Mouse (Mus musculus) A20 (cell line): Measurements from ENCODE around the gene Mapkapk3.
A peak's percentile ranks its signal among the peaks of the same experiment; 100 is the strongest.

Experiments used
- DNase-seq: peaks from one replicate; pipeline ENCODE4 v3.0.0-alpha.2; 2011; ENCODE audit warnings: low read depth, low spot score

Mapkapk3 gene

DNA sequence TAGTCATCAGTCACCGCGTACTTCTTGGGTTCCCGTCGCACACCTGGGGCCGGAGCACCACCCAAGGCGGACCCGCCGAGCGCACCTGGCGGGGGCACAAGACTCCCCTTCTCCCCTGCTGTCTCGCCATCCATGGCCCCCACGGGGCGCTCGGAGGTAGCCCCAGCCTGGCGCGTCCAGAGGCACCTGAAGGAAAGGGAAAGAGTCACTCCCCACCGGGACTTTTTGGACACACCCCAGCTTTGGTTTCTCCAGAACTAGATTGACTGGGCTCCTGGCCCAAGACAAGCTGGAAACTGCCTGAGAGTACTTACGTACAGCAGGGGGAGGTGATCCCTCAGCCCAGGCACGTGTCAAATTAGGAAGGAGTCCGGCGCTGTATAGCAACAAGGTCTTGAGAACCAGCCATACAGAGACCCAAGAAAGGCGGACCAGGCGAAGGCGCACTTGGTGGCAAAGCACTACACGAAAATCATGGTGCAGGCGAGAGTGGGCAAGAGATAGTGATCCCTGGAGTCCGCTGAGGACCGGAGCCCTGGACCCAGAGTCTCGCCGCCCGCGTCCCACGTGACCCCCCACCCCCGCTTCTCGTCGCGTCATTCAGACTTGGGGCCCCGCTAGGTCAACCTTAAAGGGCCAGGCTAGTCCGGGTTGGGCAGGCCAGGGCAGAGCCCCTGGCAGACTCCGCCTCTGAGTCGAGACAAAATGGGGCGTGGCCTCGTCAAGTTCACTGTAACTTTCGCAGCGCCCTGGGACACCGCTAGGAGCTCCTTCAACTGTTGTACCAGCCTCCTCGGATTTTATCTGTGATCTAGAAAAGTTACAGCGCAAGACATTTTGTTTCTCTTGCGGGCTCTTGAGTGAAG, at the start of gene Mapkapk3:
TSS of gene Mapkapk3 (minus strand) at position 667 of the 866 bp plus-strand sequence.
- DNase-seq, result peak; percentile 85

DNA sequence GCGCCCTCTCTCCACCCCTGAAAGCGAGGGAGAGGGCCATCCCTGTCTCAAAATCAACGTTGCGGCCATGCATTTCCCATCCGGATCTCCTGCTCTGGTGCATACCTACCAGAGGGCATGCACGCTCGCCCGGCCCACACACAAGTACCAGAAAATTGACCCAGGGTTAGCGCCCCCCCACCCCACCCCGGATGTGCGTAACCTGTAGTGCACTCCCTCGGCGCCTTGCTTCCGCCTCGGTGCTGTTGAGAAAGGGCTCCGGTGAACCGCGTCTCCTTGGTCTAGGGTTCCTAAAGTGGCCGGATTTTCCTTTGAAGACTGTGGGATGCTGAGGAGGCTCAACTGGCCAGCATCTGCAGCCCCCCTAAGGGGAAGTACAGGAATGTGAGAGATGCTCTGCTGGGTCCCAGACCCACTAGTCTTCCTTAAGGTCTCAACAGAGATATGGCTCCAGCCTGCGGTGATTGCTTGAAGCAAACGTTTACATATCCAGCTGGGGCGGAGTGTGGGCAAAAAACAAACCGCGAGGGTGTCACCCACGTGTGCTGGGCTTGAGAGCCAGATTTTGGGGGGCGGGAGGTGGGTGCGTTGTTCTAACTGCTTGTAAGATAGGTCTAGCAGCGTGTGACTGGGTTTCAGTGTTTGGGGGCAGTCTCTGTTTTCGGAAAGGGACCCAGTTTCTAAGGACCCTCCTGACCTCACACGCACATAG, 48.7 kb upstream of the Mapkapk3 start, which contains the start of gene Hemk1:
TSS of gene Hemk1 (minus strand) at position 179 of the 712 bp plus-strand sequence.
- DNase-seq, result peak; percentile 92

DNA sequence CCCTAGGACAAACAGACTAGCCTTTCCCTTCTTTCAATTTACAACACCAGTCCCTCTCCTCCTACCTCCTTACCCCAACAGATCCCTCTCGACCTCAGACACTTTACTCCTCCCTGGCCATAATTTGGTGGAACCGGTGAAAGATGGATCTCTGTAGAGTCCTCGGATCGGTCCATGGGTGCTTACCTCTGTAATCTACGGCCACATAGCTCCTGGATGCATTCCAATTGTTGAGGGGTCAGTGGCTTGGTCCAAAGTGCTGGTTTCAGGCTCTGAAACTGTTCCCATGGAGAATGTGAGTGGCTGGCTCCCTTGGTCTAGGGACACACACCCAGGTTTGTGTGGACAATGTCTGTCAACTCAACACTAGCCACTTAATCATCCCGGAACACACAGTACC, 46.7 kb upstream of the Mapkapk3 start:
- DNase-seq, result no peak

DNA sequence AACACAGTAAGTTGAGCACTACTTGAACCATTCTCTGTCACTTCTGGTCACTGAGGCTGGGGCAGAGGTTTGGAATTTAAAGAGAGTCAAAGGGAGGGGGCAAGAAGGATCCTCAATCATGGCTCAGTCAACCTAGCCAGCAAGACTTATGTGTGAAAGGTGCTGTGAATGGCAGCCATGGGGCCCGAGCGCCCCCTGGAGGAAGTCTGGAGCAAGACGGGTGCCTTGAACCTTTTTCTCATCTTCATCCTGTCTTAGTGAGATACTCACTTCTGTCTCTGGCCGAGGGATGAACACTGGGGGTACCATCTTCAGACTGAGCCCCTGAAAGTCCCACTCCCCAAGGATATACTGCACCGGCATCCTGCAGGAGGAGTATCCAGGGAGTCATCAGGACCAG, 46.2 kb upstream of the Mapkapk3 start:
- peak; percentile 71 for DNase-seq

DNA sequence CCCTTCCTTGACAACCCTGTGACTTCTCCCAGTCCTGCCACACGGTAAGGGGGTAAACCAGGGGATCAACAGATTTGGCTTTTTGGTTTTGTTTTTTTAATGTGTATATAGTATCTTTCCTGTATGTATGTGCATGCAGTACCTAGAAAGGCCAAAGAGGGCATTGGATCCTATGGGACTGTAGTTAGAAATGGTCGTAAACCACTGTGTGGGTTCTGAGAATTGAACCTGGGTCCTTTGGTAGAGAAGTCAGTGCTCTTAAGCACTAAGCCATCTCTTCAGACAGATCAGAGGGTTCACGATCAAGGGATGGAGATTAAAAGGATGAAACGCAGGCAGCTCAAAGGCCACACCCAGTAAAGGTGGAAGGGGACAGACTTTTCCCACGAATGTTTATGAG, 45.4 kb upstream of the Mapkapk3 start:
- no peak for DNase-seq

DNA sequence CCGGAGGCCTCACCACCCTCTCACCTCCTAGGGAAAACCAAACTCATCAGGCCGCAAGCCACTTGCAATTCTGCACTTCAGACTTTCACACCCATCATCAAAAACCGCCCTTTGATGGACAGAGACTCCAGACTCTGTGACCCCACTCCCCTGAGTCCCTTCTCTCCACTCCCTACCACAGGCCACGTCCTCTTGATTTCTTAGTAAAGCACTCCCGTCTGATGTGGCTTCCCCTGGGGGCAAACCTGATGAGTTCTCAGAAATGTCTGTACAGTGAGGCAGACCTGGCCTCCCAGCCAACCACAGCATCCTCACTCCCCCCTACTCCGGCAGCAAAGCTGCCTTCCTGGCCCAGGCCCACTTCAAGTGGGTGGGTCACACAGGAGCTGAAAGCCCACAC, 44.7 kb upstream of the Mapkapk3 start:
- no peak for DNase-seq

DNA sequence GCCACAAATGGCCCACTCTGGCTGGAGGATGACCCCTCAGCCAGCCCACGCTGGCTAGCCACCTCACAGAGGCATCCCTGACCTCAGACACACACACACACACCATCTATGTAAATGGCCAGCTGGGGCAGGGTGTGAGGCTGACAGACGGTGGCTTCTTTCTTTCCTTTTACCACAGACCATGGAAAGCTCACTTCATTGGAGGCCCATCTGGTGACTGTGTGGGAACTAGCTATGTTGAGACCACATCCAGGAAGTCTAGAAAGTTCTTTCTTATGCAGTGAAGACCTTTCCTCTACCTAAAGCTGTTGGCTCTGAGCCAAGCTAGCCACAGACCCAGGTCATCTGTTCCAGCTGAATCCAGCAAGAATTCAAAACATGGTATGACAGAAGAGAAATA, 44.0 kb upstream of the Mapkapk3 start:
- DNase-seq, result no peak

DNA sequence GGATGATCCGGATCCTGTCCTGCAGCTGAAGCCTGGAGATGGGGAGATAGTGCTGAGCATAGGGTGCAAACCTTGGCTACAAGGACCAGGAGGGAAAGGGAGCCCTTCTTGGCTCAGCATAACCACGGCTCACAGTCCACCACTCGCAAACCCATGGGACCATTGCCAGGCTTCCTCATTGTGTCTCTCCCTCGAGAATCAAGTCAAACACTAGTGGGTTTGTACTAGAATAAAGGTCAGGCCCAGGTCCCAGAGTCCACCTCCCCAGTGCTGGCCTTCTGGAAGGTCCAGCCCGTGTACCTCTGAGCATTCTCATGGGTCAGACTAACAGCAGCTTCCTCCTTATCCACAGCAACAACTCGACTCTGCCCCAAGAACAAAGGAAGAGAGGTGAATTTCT, 41.1 kb upstream of the Mapkapk3 start:
- no peak for DNase-seq

DNA sequence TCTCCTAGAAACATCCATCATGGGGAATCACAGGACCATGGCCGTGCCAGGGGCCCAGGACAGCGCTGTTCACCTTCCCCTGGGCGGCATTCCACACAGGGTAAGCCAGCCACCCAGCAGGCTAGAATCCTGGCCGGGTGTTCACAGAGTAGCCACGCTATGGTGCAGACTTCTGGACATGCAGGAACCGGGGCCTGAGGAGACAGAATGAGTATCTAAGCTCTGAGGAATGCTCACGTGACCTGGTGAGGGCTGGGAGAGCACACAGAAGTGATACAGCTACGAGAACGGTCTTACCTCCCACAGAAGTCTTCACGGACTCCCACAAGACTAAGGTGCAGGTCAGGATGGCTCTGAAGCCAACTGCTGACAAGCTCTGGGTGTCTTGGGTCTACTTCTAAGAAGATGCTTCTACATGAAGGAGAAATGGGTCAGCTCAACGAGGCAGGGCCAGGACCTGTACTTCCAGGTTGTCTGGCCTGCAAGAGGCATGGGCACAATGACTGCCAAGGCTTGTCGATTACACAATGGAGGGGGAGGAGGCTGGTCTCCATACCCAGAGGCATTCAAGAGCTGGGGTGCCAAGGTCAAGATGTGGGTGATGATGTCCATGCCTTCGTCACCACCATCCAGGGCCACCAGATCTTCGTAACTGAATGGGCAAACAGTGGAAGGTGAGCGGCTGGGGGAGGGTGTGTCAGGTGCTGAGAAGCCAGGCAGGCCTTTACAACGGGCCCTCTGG, 38.4 kb upstream of the Mapkapk3 start:
- no peak for DNase-seq

DNA sequence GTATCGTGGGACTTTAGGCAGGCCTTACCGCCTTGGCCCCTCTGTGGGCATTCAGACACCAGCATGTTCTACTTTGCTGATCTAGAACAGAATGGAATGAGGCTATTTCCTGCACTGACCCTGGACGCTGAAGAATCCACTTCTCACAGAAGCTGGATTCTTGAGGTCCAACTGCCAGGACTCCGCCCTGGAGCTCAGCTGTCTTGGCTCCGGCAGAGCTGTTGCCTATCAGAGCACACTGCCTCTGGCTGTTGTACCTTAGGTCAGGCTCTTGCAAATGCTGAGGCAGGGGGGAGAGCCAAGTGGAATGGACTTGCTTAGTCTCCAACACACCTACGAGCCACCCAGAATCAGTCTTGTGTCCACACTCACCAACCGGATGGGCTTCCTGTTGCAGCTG, 36.2 kb upstream of the Mapkapk3 start:
- no peak for DNase-seq

DNA sequence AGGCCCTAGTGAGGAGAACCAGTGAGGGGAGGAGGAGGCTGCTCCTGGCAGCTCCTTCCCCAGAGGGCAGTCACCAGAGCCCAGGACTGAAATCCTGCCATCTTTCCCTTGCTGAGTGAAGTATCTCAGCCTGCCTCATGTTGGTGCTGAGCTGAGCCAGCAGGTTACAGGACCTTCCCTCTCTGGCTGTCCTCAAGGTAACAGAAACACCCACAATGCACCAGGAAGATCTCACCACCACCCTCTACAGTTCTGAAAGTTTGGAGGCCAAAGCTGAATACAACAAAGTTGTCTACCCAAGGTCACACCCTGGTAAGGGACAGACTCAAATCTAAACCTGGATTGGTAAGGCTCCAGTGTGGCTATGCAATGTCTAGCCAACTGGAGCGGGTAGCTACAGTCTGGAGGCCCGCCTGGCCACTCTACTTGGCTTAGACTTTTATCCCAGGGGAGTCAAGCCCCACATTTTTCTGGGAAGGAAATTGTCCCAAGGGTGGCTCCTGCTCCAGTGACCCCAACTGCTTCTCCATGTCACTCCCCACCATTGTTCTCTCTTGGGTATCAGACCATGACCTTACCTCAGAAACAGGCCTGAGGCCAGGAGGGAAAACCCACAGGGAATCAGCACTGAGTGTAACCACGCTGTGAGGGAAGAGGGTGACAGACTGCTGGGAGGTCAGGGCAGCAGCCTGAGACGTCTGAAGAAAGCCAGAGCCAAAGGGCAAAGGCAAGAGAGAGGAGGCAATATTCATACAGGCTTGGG, 35.3 kb upstream of the Mapkapk3 start:
- no peak for DNase-seq

DNA sequence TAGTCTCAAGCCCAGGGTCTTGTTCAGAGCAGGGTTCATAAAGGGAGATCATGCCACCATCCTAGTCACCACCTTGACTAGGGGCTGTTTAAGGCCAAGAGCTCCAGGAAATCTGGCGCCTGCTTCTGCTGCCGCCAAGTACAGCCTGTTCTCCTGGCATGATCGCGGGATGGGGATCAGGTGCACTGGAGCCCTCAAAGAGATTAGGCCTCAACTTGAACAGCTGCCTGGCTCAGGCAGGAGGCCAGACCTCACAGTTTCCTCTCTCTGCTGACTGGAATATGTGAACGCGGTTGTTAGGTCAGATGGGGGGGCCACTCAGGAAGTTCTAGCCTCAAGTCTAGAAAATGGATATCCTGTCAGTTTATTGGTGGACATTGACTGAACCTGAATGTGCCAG, 33.9 kb upstream of the Mapkapk3 start:
- DNase-seq, result no peak

DNA sequence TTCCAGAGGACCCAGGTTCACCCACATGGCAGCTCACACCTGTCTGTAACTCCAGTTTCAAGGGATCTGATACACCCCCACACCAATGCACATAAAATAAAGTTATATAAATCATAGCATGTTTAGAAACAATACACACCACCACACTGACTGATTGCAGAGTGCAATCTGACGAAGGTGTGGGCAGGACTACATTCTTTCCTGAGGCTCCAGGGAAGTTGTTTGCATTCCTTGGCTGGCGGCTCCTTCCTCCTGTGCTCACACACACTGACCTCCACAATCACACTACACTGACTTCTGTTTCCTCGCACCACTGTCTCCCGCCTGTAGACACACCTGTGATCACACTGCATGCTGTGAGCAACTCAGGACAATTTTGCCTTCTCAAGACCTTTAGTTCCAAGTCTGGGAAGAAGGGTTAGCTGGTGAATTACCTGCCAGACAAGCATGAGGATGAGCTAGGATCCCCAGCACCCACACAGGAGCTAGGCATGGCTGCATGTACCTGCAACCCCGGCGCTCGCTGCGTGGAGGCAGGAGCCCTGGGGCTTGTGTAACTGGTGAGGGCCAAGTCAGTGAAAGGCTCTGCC, 32.9 kb upstream of the Mapkapk3 start:
- no peak for DNase-seq

DNA sequence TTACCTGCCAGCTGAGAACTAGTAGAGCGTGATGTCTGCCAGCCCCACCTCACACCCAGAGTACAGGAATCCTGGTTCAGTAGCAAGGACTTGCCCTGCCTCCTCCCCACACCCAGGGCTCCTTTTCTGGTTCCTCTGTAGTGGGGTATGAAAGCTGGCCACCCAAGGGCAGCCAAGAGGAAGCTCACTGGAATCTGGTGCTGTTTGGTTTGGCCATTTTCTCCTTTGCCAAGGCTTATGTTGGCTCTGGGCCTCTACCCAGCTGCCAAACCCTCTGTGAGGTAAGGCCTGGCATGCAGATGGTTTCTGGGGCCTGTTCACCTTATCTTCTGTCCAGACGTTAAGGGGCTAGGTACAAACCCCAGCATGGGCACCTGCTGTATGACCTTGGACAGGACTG, 26.1 kb upstream of the Mapkapk3 start:
- DNase-seq, result no peak

DNA sequence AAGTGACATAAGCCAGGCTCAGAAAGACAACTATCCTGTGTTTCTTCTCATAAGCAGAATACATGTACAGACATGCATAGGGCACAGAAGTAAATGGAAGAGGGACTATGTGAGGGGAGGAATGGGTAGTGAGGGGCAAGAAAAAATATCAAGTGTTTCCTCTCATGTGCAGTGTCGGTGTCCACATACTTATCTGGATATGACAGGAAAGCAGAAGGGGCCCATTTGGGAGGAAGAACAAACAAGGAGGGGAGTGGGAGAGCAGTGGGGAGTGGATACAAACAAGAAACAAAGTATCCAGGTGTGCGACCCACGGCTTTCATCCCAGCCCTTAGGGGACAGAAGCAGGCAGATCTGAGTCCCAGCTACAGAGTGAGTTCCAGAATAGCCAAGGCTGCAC, 24.2 kb upstream of the Mapkapk3 start:
- no peak for DNase-seq

DNA sequence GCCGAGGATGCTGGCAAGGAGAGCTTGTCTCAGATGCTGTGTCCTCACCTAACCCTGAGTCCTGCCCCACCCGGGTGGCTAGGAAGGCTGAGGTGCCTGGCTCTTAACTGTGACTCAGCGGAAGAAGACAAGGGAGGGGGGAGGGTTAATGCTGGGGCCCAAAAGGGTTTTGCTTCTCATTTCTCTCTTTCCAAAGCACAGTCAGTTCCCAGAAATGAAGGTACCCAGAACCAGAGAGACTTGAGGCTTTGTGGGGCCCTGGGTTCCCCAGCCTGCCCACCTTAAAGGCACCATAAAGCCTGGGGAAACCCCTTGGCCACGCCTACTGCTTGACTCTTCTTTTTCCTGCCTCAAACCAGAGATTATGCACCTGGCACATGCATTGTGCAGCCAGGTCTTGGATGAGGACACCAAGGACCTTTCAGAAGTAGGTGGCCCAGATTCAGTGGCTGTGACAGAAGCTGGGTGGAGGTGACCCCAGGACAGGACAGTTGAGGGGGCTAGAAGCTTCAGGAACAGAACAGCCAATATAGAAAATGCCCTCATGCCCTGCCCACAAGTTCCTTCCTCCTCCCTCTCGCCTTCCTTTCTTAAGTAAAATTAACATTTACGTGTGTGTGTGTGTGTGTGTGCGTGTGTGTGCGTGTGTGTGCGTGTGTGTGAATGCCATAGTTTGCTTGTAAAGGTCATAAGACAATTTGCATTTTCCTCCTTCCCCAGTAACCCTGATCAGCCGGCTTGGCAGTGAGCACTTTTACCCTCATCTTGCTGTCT, 23.3 kb upstream of the Mapkapk3 start:
- DNase-seq, result peak; percentile 20

DNA sequence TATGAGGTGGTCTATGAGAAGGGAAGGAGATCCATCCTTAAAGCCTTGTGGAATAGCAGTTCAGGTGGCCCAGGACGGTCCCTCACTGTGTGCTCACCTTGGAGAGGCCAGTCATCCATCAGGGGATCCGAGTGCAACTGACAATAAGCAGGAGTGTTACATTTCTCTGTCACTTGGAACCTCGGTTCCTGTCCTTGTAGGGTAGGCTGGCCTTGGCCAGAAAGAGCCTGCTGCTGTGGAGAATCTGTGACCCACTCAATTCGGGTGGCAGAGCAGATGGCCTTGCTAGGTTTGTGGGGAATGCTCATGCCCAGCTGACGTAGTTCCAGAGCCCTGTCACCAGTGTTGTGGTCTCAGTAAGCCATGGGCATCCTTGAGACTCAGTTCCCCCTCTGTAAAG, 19.9 kb upstream of the Mapkapk3 start:
- no peak for DNase-seq

DNA sequence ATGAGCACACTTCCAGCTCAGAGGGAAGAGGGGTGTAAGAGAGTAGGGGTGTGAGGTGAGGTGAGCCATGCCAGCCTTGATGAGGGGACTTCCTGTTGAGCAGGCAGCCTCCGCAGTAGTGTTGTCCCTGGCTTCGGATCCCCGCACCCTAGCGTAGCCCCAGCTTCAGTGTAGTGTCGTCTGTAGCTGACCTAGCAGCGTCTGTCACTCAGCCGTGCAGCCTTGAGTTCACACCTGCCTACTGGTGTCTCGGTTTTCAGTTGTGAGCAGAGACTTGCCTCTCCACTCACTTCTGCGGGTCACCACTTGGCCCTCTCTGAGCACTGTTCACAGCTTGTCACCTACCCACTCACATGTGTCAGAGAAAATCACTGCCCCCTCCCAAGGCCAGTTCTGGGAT, 19.5 kb upstream of the Mapkapk3 start:
- DNase-seq, result no peak

DNA sequence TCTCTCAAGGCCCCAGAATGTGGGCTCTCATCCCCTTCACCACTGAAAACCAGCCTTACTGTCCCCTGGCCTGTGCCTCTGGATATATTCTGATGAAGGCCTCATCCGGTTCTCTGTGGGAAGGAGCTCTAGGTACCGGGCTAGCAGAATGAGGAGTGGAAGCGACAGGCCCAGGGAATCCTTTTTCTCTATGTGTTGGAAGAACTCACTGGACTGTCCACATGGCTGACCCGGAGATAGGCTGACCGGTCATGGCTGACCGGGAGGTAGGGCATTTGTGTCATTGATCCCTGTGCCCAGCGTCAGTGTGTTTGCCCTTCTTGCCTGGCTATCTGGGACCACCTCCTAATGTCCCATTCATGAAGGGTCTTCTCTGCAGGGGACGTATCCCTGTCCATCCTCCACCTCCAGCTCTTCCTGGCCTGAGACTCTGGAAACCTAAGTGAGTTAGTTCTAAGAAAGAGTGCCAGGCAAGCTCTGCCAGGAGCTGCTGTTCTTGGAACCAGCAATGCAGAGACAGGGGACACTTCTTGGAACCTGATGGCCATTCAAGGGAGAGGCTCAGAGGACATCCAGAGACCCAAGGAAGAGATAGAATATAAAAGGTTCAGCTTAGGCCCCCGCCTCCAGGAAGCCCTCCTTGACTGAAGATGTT, 18.8 kb upstream of the Mapkapk3 start:
- no peak for DNase-seq

DNA sequence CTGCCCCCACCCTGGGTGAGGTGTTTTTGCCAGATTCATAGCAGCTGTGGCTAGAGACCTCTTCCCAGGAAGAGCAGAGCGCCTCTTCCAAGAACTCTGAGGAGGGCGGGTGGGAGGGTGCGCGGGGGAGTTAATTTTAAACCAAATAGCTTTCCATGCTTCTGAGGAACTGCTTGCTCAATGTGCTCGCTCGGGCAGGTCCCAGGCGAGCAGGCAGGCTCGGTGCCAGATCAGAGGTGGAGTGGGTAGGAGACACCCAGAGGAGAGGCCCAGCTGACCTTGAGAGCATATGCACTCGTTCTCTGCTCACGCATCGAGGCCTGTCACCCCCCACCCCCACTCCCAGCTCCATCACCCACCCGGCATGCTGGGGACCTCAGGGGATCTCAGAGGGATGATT, 18.2 kb upstream of the Mapkapk3 start:
- DNase-seq, result no peak
